Mouse (Mus musculus): ENCODE measurements around the gene Rps8.

DNA sequence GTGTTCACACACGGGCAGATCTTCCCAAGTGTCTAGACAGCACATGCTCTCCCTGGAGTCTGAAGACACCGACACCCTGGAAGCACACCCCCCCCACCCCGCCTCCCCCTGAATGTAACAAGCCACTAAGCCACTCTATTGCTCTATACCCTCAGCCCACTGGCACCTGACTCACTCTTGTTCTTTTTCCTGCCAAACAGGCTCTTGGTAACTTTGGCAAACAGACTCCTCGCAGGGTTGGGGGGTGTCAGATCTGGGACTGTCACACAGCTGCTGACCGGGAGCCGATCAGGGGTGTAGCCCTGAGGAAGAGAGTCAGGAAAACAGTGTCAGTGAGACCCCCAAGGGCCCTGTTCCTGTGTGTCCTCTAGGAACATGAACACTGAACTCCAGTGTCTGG, 24.8 kb downstream of the Rps8 start:
- TF ChIP-seq CTCF (IDR thresholded peaks at IDR 0.05; ENCODE audit: low read depth), result no peak
- no peak for TF ChIP-seq EP300 (optimal IDR thresholded peaks at IDR 0.05)
